Mouse (Mus musculus) forebrain, embryonic 16.5 days (tissue): Measurements from ENCODE around the gene Cacna1f. TPM values are rescaled to one million over a fixed set of nuclear protein-coding genes. Genes with fewer than 3 reads are reported as not detected.

Experiments
- ATAC-seq: fragments of 200-750 bp; cut with Nextera tagmentation; 2 replicates; pipeline ENCODE4 v1.8.0; 2017; ENCODE audit warnings: mild to moderate bottlenecking, moderate library complexity
- H3K27ac ChIP-seq: fragments of 300-500 bp; sonication (generic); 2 replicates; pipeline ENCODE4 v1.5.1; 2014; ENCODE audit warnings: low read length, control low read depth
- H3K27me3 ChIP-seq: fragments of 300-500 bp; sonication (generic); replicated peaks from 2 replicates; pipeline ENCODE4 v1.6.1; 2014; ENCODE audit warnings: low read length; ENCODE audit not compliant: control insufficient read depth, insufficient read depth
- H3K36me3 ChIP-seq: fragments of 300-500 bp; sonication (generic); 2 replicates; pipeline ENCODE4 v1.6.1; 2014; ENCODE audit not compliant: control insufficient read depth, insufficient read depth
- H3K4me1 ChIP-seq: fragments of 300-500 bp; sonication (generic); replicated peaks from 2 replicates; pipeline ENCODE4 v1.6.1; 2014; ENCODE audit warnings: low read length; ENCODE audit not compliant: control insufficient read depth, insufficient read depth
- H3K4me2 ChIP-seq: fragments of 300-500 bp; sonication (generic); 2 replicates; pipeline ENCODE4 v1.6.1; 2014; ENCODE audit warnings: mild to moderate bottlenecking, low read length, control low read depth
- H3K4me3 ChIP-seq: fragments of 300-500 bp; sonication (generic); replicated peaks from 2 replicates; pipeline ENCODE4 v1.5.1; 2014; ENCODE audit warnings: mild to moderate bottlenecking, low read length, control low read depth
- H3K9ac ChIP-seq: fragments of 300-500 bp; sonication (generic); replicated peaks from 2 replicates; pipeline ENCODE4 v1.6.1; 2014; ENCODE audit warnings: low read depth, low read length, control low read depth
- H3K9me3 ChIP-seq: fragments of 300-500 bp; sonication (generic); 2 replicates; pipeline ENCODE4 v1.6.1; 2016; ENCODE audit warnings: low read length; ENCODE audit not compliant: control insufficient read depth
- WGBS: fragments of 180-500 bp; shearing (Covaris S2); extraction: QIAGEN DNeasy Blood & Tissue Kit; methylation state at CpG from one replicate; pipeline ENCODE4 v1.1.7; 2014; 5-methylcytosine and 5-hydroxymethylcytosine counted together
- polyA plus RNA-seq: library from polyadenylated mRNA; unstranded; fragments of >200 nt; fragmentation: Nextera tagmentation; extraction: Ambion mirVana; gene quantifications from 2 replicates; pipeline ENCODE4 v1.2.1, GENCODE M21; 2015

Gene Cacna1f
- polyA plus RNA-seq, 1 experiment from 2014 or later: 0.06 TPM

DNA sequence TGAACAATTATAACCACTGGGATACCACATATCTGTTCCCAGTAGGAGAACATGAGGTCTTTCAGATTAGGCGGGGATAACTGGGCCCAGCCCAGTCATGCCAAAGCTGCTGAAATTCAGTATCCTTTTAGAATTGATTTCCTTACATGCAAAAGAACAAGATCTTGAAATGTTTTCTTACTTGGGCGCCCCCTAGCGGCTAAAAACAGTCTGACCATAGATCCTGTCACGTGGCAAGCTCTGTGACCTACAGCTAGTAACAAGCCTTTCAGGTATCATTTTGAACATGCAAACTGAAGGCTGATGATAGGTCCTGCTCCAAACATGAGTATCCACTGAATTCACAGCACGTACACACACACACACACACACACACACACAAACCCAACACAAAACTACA lies 38.5 kb downstream of the Cacna1f start:
- Histone ChIP-seq H3K9ac (no peak overlapping the region), H3K4me1 (peaks cover 11% of the 10 kb centered on the region), H3K4me2 (no peak overlapping the region), H3K9me3 (no peaks in the 10 kb centered on the region), H3K36me3 (0 out of 2 replicates have a peak, but pooled peaks cover 2% of the 10 kb centered on the region), H3K27me3 (no peaks in the 10 kb centered on the region), H3K4me3 (no peak overlapping the region), H3K27ac (no peak overlapping the region)
- ATAC-seq: no peak
- 19% methylated on average over 5 of the region's 5 CpGs for WGBS

DNA sequence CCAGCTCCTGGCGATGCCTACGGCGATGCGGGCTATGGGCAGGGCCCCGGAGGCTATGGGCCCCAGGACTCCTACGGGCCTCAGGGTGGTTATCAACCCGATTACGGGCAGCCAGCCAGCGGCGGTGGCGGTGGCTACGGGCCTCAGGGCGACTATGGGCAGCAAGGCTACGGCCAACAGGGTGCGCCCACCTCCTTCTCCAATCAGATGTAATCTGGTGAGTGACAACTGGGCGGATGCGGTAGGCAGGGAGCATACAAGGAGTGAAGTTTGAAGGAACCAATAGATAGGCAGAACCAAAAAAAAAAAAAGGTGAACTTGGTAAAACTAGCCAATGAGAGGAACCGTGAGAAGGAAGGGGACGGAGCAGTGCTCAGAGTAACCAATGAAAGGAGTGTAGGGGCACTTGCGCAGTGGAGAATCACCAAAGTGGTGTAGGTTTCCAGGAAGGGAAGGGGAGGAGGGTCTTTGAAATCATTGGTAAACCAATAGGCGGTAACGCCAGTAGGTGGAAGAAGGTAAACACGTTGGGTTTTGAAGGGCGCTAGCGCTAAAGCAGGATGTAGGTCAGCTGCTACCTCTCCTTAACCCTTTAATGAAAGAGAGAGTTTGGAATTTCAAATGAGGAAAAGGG lies 41.9 kb downstream of the Cacna1f start:
- Histone ChIP-seq H3K9ac (peak overlapping the region; percentile 56), H3K9me3 (no peaks in the 10 kb centered on the region), H3K4me1 (peaks cover 4% of the 10 kb centered on the region; the same call in 1 of the 2 replicates), H3K36me3 (0 out of 2 replicates have a peak, but pooled peaks cover 2% of the 10 kb centered on the region), H3K4me2 (peak overlapping the region; percentile 51), H3K27ac (peak overlapping the region; percentile 75), H3K27me3 (no peaks in the 10 kb centered on the region), H3K4me3 (peak overlapping the region; percentile 43)
- 21% methylated on average over 25 of the region's 25 CpGs for WGBS
- ATAC-seq: peak; percentile 97

DNA sequence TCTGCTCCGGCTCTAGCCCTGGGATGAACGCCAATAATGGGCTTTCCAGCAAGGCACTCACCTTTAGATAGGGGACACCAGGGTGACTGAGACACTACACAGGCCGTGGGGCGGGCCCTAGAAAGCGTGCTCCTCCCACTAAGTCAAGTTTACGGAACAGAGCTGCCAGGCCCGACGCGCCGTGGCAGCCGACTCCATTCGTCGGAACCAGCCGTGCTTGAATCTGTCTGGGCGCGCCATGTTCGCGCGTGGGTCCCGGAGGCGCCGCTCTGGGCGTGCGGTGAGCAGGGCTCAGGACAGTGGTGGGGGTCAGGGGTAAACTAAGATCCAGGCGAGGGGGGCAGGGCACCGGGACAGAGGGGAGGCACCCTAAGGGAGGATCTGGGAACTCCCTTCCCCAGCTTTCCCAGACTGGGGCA lies 50.3 kb downstream of the Cacna1f start, which contains the start of gene Prickle3:
Gene Prickle3 (plus strand): TSS at position 40 of the 419 bp plus-strand sequence.
- no peaks in the 10 kb centered on the region for H3K27me3 ChIP-seq
- peak within 1 kb of the TSS; percentile 43 for H3K4me2 ChIP-seq
- H3K4me1 ChIP-seq: no peaks in the 10 kb centered on the region
- 29% methylated on average over 26 of the region's 26 CpGs for WGBS
- no peaks in the 10 kb centered on the region for H3K36me3 ChIP-seq
- H3K27ac ChIP-seq: no peak within 1 kb of the TSS
- no peaks in the 10 kb centered on the region for H3K9me3 ChIP-seq
- peak within 1 kb of the TSS; percentile 35 for H3K4me3 ChIP-seq
- peak; percentile 55 for ATAC-seq
- peak within 1 kb of the TSS; percentile 28 for H3K9ac ChIP-seq

DNA sequence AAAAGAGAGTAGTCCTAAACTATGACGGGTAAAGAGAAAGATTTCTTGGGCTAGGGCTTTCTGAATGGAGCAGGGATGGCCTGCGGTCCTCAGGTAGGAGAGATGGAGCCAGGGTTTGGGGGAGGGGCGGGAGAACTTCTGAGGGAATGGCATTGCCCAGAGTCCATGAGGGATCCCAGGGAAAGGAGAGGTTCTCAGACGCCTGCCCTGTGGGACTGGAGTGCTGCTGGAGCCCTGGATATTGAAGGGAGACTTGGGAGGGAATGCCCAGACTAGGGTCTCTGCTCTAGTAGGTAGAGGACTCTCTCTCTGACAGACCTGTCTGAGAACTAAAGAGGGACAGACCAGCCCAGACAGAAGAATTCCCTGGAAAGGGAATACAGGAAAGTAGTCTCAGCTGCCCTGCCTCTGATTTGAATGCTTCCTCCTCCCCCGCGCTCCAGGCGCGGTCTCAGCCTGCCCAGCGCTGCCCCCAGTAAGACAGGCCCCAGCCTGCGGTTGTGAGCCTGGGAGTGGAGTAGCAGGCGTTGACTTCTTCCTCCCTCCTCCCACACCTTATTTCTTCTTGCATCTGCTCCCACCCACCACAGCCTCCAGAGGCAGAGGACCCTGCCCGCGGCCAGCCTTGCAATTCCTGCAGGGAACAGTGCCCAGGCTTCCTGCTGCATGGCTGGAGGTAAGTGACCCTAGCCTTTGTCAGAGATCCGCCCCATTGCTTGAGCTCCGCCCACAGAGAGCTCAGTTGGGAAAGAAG lies 51.3 kb downstream of the Cacna1f start:
- Histone ChIP-seq H3K9me3 (no peaks in the 10 kb centered on the region), H3K4me2 (no peak overlapping the region), H3K4me1 (no peaks in the 10 kb centered on the region), H3K36me3 (no peaks in the 10 kb centered on the region), H3K9ac (no peak overlapping the region), H3K4me3 (no peak overlapping the region), H3K27me3 (no peaks in the 10 kb centered on the region), H3K27ac (no peak overlapping the region)
- ATAC-seq: 0 out of 2 replicates have a peak, but pooled peaks have one; percentile 26
- WGBS: 22% methylated on average over 15 of the region's 15 CpGs

DNA sequence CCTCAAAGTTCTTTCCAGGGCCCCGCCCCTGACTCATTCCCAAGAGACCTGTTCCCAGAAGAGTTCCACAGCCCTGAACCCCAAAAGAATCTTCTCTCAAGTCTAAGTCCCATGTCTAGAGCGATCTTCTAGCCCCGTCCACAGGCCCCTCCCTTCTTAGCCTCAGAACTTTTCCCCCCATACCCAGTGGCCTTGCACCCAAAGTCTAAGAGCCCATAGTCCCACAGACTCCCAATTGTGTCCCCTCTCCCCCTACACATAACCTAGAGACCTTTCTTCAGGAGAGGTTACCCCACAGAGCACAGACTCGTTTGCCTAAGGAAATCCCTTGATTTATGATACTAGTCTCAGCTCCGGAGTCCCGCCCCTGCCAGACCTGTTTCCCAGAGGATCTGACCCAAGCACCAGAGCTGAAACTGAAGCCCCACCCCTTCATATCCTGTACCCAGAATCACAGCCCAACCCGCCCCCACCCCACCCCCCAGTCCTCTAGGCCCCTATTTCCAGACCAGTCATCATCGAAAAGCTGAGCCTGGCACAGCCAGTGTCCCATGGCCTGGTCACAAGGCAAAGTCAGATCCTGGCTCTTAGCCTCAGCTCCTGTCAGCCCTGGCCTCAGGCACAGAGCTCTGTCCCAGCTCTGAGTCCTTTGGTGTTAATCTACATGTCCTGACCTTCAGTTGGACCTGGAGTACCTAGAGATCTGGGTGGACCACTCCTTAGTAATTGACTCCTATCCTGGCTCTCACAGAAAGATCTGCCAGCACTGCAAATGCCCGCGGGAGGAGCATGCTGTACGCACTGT lies 52.1 kb downstream of the Cacna1f start:
- Histone ChIP-seq H3K9me3 (no peaks in the 10 kb centered on the region), H3K27me3 (no peaks in the 10 kb centered on the region), H3K27ac (no peak overlapping the region), H3K9ac (no peak overlapping the region), H3K4me2 (no peak overlapping the region), H3K4me1 (no peaks in the 10 kb centered on the region), H3K36me3 (no peaks in the 10 kb centered on the region), H3K4me3 (no peak overlapping the region)
- ATAC-seq: no peak
- 59% methylated on average over 11 of the region's 11 CpGs for WGBS

DNA sequence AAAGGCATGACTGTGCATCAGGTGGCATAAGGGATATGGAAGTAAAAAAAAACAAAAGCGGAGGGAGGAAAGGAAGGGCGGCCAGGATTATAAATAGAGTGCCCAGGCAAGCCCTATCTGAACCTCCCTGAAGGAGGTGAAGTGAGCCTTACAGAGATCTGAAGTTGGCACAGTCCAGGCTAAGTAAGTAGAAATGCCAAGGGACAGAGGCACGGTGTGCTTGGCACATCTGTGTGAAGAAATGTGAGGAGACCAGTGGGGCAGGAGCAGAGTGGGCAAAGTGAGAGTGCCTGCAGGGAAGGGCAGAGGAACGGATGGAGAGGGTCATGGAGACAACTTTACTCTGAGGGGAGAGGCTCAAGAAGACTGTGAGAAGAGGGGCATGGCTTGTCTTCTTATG lies 54.2 kb downstream of the Cacna1f start:
- Histone ChIP-seq H3K4me2 (no peak overlapping the region), H3K4me1 (no peaks in the 10 kb centered on the region), H3K27ac (no peak overlapping the region), H3K27me3 (no peaks in the 10 kb centered on the region), H3K9ac (no peak overlapping the region), H3K4me3 (no peak overlapping the region), H3K36me3 (no peaks in the 10 kb centered on the region), H3K9me3 (no peaks in the 10 kb centered on the region)
- no peak for ATAC-seq
- WGBS: 80% methylated on average over 4 of the region's 4 CpGs

DNA sequence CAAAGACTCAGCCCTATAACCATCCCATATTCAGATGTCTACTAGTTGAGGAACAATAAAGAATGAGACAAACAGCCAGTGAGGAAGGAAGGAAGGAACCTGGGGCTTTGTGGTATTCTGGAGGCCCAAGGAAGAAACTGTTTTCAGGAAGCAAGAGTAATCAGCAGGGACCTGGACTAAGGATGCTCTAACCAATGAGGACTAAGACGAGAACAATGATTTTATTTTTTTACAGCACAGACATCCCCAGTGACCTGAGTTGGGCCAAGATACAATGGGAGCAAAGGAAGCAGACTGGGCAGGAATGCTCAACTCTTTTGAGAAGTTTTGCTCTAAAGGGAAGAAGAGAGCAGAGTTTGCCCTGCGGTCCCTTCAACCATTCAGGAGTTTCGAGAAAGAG lies 56.1 kb downstream of the Cacna1f start:
- H3K4me1 ChIP-seq: no peaks in the 10 kb centered on the region
- H3K9ac ChIP-seq: no peak overlapping the region
- H3K36me3 ChIP-seq: no peaks in the 10 kb centered on the region
- WGBS: 77% methylated on average over 3 of the region's 3 CpGs
- no peak for ATAC-seq
- H3K9me3 ChIP-seq: no peaks in the 10 kb centered on the region
- no peak overlapping the region for H3K4me3 ChIP-seq
- H3K27me3 ChIP-seq: no peaks in the 10 kb centered on the region
- H3K27ac ChIP-seq: no peak overlapping the region
- H3K4me2 ChIP-seq: no peak overlapping the region

DNA sequence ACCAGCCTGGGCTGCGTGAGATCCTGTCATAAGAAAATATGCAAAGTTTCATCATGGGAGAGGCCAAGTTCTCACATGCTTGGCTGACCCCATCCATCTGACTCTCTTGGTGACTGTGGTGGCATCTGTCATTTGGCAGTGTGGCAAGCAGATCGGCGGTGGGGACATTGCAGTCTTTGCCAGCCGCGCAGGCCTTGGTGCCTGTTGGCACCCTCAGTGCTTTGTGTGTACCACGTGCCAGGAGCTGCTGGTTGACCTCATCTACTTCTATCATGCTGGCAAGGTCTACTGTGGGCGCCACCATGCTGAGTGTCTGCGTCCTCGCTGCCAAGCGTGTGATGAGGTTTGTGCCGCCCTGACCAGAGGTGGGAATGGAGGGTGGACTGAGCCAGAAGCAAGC lies 57.9 kb downstream of the Cacna1f start:
- no peaks in the 10 kb centered on the region for H3K9me3 ChIP-seq
- H3K9ac ChIP-seq: no peak overlapping the region
- no peaks in the 10 kb centered on the region for H3K4me1 ChIP-seq
- no peaks in the 10 kb centered on the region for H3K36me3 ChIP-seq
- no peaks in the 10 kb centered on the region for H3K27me3 ChIP-seq
- no peak overlapping the region for H3K27ac ChIP-seq
- ATAC-seq: 0 out of 2 replicates have a peak, but pooled peaks have one; percentile 31
- no peak overlapping the region for H3K4me3 ChIP-seq
- WGBS: 85% methylated on average over 11 of the region's 11 CpGs
- no peak overlapping the region for H3K4me2 ChIP-seq
